Mouse (Mus musculus) spleen, adult 2 months (tissue): ENCODE data around the gene Cphx2.
"Not testable (repeated sequence)": the region's sequence is repeated elsewhere in the genome, so short reads cannot be mapped to it uniquely, and the experiment has no call there.

Source experiments
- CTCF ChIP-seq: fragments of 200-500 bp; IDR thresholded peaks from 2 replicates; pipeline ENCODE4 v1.5.1; 2011; ENCODE audit warnings: mild to moderate bottlenecking, inconsistent platforms; ENCODE audit not compliant: insufficient read depth, insufficient read length, insufficient replicate concordance; ENCODE audit errors: extremely low read depth
- POLR2A ChIP-seq: fragments of 200-500 bp; IDR thresholded peaks from 2 replicates; pipeline ENCODE4 v1.6.1; 2011; ENCODE audit warnings: low read depth, low read length, inconsistent platforms

DNA sequence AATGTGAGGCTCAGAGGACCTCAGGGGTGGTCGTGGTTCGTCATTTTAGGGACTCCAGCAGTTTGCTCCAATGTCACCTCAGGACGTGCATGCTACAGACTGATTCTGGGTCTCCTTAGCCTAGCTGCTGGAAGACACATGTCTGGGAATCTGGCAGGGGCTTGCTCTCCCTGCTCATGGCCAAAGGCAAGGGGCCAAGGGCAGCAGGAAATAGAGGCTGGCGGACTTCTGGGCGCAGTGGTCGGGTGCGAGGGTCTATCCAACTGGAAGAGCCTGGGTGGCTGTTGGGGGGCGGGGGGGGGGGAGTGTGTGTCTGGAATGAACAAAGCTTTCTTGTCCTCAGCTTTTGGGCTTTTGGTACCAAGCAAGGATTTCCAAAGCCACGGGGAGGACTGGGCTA is 32.5 kb upstream of the Cphx2 start:
- not testable (repeated sequence) for TF ChIP-seq POLR2A, CTCF
